Mouse (Mus musculus) liver, adult 2 months (tissue): ENCODE results near the gene Hnrnpul1.

Source experiments
- CTCF ChIP-seq: fragments of 200-500 bp; IDR thresholded peaks from 2 replicates; pipeline ENCODE4 v1.5.1; 2011; ENCODE audit warnings: low read depth, low read length, control low read depth
- POLR2A ChIP-seq: fragments of 200-500 bp; IDR thresholded peaks from 2 replicates; pipeline ENCODE4 v1.6.1; 2011; ENCODE audit warnings: low read length, control low read depth; ENCODE audit not compliant: insufficient read depth; ENCODE audit errors: extremely low read depth

DNA sequence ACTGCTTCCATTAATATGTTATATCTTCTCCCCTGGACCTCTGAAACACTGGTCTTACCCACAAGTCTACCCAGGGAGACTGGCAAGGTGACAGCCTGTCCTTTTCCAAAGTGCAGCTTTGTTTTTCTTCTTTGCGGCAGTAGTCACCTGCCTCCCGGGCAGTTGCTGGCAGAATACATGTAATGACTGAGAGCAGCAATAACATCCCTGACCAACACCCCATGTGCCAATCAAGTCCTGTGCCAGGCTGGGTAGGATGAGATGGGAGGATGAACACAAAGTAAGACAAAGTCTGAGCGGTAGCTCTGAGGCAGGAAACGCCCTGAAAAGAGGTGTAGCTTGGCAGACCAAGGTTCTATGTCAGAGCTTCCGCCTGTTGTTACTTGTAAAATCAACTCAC, 26.8 kb downstream of the Hnrnpul1 start:
- TF ChIP-seq CTCF: no peak
- no peak for TF ChIP-seq POLR2A
